Mouse (Mus musculus) forebrain, embryonic 11.5 days (tissue): ENCODE measurements around the gene Elk3. TPM values are rescaled to one million over a fixed set of nuclear protein-coding genes. Genes with fewer than 3 reads are reported as not detected.

ENCODE experiments used
- ATAC-seq: fragments of 200-750 bp; cut with Nextera tagmentation; replicated peaks from 2 replicates; pipeline ENCODE4 v1.8.0; 2017; ENCODE audit warnings: moderate TSS enrichment; ENCODE audit not compliant: low FRiP score
- DNase-seq: peaks from one replicate; pipeline ENCODE4 v3.0.0-alpha.2; 2017; ENCODE audit warnings: low spot score
- H3K27ac ChIP-seq: fragments of 300-500 bp; sonication (generic); 2 replicates; pipeline ENCODE4 v1.5.1; 2014; ENCODE audit warnings: low read depth, low read length
- H3K27me3 ChIP-seq: fragments of 300-500 bp; sonication (generic); 2 replicates; pipeline ENCODE4 v1.6.1; 2014; ENCODE audit warnings: mild to moderate bottlenecking, low read length, mixed read lengths; ENCODE audit not compliant: control insufficient read depth, insufficient read depth
- H3K36me3 ChIP-seq: fragments of 300-500 bp; sonication (generic); 2 replicates; pipeline ENCODE4 v1.6.1; 2014; ENCODE audit warnings: mild to moderate bottlenecking, low read length, moderate library complexity, mixed read lengths; ENCODE audit not compliant: control insufficient read depth, insufficient read depth
- H3K4me1 ChIP-seq: fragments of 300-500 bp; sonication (generic); replicated peaks from 2 replicates; pipeline ENCODE4 v1.6.1; 2014; ENCODE audit warnings: low read length, mixed read lengths; ENCODE audit not compliant: control insufficient read depth, insufficient read depth
- H3K4me2 ChIP-seq: fragments of 300-500 bp; sonication (generic); 2 replicates; pipeline ENCODE4 v1.6.1; 2014; ENCODE audit warnings: low read depth, mild to moderate bottlenecking, low read length, moderate library complexity, mixed read lengths; ENCODE audit not compliant: severe bottlenecking
- H3K4me3 ChIP-seq: fragments of 300-500 bp; sonication (generic); 2 replicates; pipeline ENCODE4 v1.5.1; 2014; ENCODE audit warnings: low read depth, low read length
- H3K9ac ChIP-seq: fragments of 300-500 bp; sonication (generic); 2 replicates; pipeline ENCODE4 v1.6.1; 2014; ENCODE audit warnings: low read length
- H3K9me3 ChIP-seq: fragments of 300-500 bp; sonication (generic); 2 replicates; pipeline ENCODE4 v1.6.1; 2016; ENCODE audit warnings: low read length, mixed read lengths; ENCODE audit not compliant: control insufficient read depth
- WGBS: fragments of 180-500 bp; shearing (Covaris S2); extraction: QIAGEN DNeasy Blood & Tissue Kit; methylation state at CpG from one replicate; pipeline ENCODE4 v1.1.7; 2014; 5-methylcytosine and 5-hydroxymethylcytosine counted together
- polyA plus RNA-seq: library from polyadenylated mRNA; unstranded; fragments of >200 nt; fragmentation: Nextera tagmentation; extraction: Ambion mirVana; gene quantifications from 2 replicates; pipeline ENCODE4 v1.2.1, GENCODE M21; 2014

The Elk3 gene
- polyA plus RNA-seq, 1 experiment from 2014 or later = 16.5 TPM

DNA sequence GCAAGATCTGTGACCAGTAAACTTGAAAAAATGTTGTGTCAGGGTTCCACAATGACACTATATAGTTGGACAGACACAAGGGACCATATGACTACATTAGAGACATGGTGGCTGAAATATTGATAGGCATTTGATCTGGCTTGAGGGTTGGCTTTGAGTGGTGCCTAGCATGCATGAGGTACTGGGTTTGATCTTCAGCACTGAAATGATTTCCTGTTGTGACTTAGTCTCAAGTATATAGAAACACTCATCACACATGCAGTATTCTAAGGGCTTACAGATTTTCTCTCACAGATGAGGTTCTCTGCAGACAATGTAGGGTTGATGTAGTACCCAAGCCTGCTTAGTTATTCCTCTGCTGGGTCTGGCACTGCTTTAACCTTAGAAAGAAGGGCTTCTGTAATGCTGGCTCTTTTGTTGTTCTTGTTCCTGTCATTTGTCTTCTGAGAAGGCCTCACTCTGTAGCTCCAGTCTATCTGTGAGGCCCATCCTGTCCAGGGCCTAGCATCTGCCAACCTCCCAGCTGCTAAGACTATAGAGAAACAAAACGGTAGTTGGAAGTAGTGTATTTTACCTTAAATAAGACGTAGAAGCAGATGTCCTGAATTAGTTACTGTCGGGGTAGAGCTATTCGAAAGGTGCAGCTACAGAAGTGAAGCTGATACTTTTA, 105.5 kb downstream of the Elk3 start:
- no peaks in the 10 kb centered on the region for H3K9me3 ChIP-seq
- H3K27ac ChIP-seq = no peak overlapping the region
- H3K4me1 ChIP-seq = no peaks in the 10 kb centered on the region
- DNase-seq (no peak), ATAC-seq (no peak)
- 90% methylated on average over 4 of the region's 4 CpGs for WGBS
- H3K9ac ChIP-seq = no peak overlapping the region
- no peak overlapping the region for H3K4me2 ChIP-seq
- H3K4me3 ChIP-seq = no peak overlapping the region
- H3K27me3 ChIP-seq = no peaks in the 10 kb centered on the region
- H3K36me3 ChIP-seq = no peaks in the 10 kb centered on the region

DNA sequence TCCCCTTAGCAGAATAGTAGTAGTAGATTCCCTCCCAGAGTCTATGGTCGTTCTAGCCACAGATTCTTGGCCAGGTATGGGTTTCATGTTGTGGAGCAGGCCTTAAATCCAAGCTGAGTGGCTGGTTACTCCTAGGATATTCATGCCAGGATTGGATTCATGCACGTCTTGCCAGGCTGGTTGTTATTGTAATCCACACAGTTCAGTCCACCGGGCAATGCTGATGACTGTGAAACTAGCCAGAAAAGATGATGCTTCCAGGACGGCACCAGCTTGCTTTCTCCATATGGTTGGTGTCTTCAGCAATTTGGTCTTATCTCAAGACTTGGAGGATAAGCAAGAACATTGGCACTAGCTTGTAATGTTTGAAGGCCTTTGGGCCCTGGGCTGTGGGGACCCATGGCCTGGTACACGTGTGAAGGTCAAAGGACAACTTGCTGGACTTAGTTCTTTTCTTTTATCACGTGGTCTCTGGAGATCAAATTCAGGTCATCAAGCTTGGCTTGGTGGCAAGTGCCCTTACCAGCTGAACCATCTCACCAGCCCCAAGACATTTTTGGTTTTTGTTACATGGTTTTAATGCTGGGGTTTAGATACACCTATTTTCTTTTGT, 109.0 kb downstream of the Elk3 start:
- no peaks in the 10 kb centered on the region; the same call in 1 of the 2 replicates for H3K36me3 ChIP-seq
- H3K4me2 ChIP-seq = no peak overlapping the region
- DNase-seq (no peak), ATAC-seq (no peak)
- no peak overlapping the region for H3K27ac ChIP-seq
- no peak overlapping the region for H3K9ac ChIP-seq
- no peaks in the 10 kb centered on the region for H3K9me3 ChIP-seq
- H3K4me3 ChIP-seq = no peak overlapping the region
- H3K4me1 ChIP-seq = no peaks in the 10 kb centered on the region
- H3K27me3 ChIP-seq = no peaks in the 10 kb centered on the region
- 96% methylated on average over 6 of the region's 6 CpGs for WGBS

DNA sequence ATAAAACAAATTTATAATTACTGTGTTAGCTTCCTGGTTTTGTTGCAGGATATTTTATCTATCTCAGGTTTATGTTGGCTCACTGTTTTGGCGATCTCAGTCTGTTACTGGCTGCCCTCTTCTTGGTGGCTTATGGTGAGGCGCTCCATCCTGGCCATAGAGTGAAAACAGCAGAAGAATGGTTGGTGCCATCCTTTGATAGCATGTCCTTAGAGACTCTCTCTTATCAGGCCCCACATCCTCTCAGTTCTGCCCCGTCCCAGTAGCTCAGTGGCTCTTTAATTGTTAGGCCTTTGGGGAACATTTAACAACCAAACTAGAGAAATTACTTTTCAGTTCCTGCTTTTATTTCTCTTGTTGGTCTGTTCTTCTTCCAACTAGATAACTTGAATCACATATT, 112.0 kb downstream of the Elk3 start:
- Histone ChIP-seq H3K27ac (no peak overlapping the region), H3K9ac (no peak overlapping the region), H3K4me3 (no peak overlapping the region), H3K27me3 (no peaks in the 10 kb centered on the region), H3K4me2 (no peak overlapping the region), H3K36me3 (no peaks in the 10 kb centered on the region; the same call in 1 of the 2 replicates), H3K9me3 (no peaks in the 10 kb centered on the region), H3K4me1 (peaks cover 7% of the 10 kb centered on the region; the same call in 1 of the 2 replicates)
- 92% methylated on average over 3 of the region's 3 CpGs for WGBS
- ATAC-seq (no peak), DNase-seq (no peak)

Other genes with a start within 250 kb of the Elk3 start
- gene Cfap54, start 229.5 kb downstream of the Elk3 start, polyA plus RNA-seq = 1.1 and 1.5 TPM in 2 replicates
- 34.4 and 37.4 TPM in 2 replicates for gene Cdk17, start 150.3 kb downstream of the Elk3 start, polyA plus RNA-seq
- gene Lta4h, start 142.3 kb upstream of the Elk3 start, polyA plus RNA-seq = 152 and 163 TPM in 2 replicates
- not detected in 2 replicates for gene Hal, start 177.6 kb upstream of the Elk3 start, polyA plus RNA-seq
- gene Amdhd1, start 228.9 kb upstream of the Elk3 start, polyA plus RNA-seq = 0.08 and 0.25 TPM in 2 replicates
- 0.31 and 0.45 TPM in 2 replicates for gene Ccdc38, start 229.5 kb upstream of the Elk3 start, polyA plus RNA-seq